Mouse (Mus musculus) heart, adult 2 months (tissue): ENCODE data around the gene Lrrn4cl.

Experiments
- CTCF ChIP-seq: fragments of 200-600 bp; IDR thresholded peaks from 2 replicates; pipeline ENCODE4 v1.8.1; 2022; ENCODE audit warnings: antibody characterized with exemption, mild to moderate bottlenecking, moderate library complexity
- POLR2A ChIP-seq: fragments of 200-500 bp; IDR thresholded peaks from 2 replicates; pipeline ENCODE4 v1.6.1; 2011; ENCODE audit warnings: mild to moderate bottlenecking, low read depth, low read length, control low read depth; ENCODE audit not compliant: insufficient read depth

- TF ChIP-seq CTCF (peak; percentile 83), POLR2A (no peak)
Observed at GRCm38 (mm10) chr19:8857689-8858088, 7.1 kb downstream of the Lrrn4cl start.
